Mouse (Mus musculus): ENCODE results near the gene Klf15. TPM values are rescaled to one million over a fixed set of nuclear protein-coding genes. Genes with fewer than 3 reads are reported as not detected.

Klf15 gene
- total RNA-seq, 2 experiments from 2014 or later, result 8.6 to 17.2 TPM

GRCm38 (mm10) chr6:90463890-90464421 lies 1.6 kb downstream of the Klf15 start:
- DNase-seq, result no peak

- no peak for DNase-seq
These were observed 2.8 kb downstream of the Klf15 start for GRCm38 (mm10) chr6:90465028-90465640.

GRCm38 (mm10) chr6:90466079-90466478 lies 3.7 kb downstream of the Klf15 start:
- peak; percentile 39 for DNase-seq

- DNase-seq, result no peak
These were observed 4.6 kb downstream of the Klf15 start for GRCm38 (mm10) chr6:90466847-90467410.

GRCm38 (mm10) chr6:90468216-90468615 lies 5.8 kb downstream of the Klf15 start:
- no peak for DNase-seq

GRCm38 (mm10) chr6:90469041-90469440 lies 6.7 kb downstream of the Klf15 start:
- no peak for DNase-seq

- DNase-seq, result no peak
These were observed 7.9 kb downstream of the Klf15 start for GRCm38 (mm10) chr6:90470255-90470654.

- peak; percentile 52 for DNase-seq
These were observed 8.7 kb downstream of the Klf15 start for GRCm38 (mm10) chr6:90470947-90471541.

GRCm38 (mm10) chr6:90472079-90472478 lies 9.7 kb downstream of the Klf15 start:
- DNase-seq, result no peak

- no peak for DNase-seq
These were observed 10.3 kb downstream of the Klf15 start for GRCm38 (mm10) chr6:90472697-90473096.

- no peak for DNase-seq
These were observed 11.4 kb downstream of the Klf15 start for GRCm38 (mm10) chr6:90473630-90474360.

GRCm38 (mm10) chr6:90474361-90474750 lies 12.0 kb downstream of the Klf15 start:
- DNase-seq, result no peak

GRCm38 (mm10) chr6:90475176-90475853 lies 12.9 kb downstream of the Klf15 start:
- no peak for DNase-seq

GRCm38 (mm10) chr6:90475854-90476212 lies 13.5 kb downstream of the Klf15 start:
- DNase-seq, result no peak

GRCm38 (mm10) chr6:90476941-90477518 lies 14.7 kb downstream of the Klf15 start:
- peak; percentile 69 for DNase-seq

GRCm38 (mm10) chr6:90484249-90484648 lies 21.9 kb downstream of the Klf15 start:
- DNase-seq, result no peak

GRCm38 (mm10) chr6:90484876-90485275 lies 22.5 kb downstream of the Klf15 start:
- no peak for DNase-seq

GRCm38 (mm10) chr6:90486176-90486921 lies 24.0 kb downstream of the Klf15 start, which contains the start of gene Aldh1l1:
TSS of gene Aldh1l1 (plus strand) at chr6:90486427.
- no peak for DNase-seq

- no peak for DNase-seq
These were observed 25.2 kb downstream of the Klf15 start for GRCm38 (mm10) chr6:90487531-90487930.

- DNase-seq, result no peak
These were observed 27.2 kb downstream of the Klf15 start for GRCm38 (mm10) chr6:90489532-90489931.

GRCm38 (mm10) chr6:90490976-90491375 lies 28.6 kb downstream of the Klf15 start:
- no peak for DNase-seq
